Mouse (Mus musculus) CD4-positive, CD25-positive, alpha-beta regulatory T cell, adult 2 months (primary cell): ENCODE results near the gene Cd55.
"Not testable (repeated sequence)": the region's sequence is repeated elsewhere in the genome, so short reads cannot be mapped to it uniquely, and the experiment has no call there.

Experiments used
- DNase-seq: peaks from one replicate; pipeline ENCODE4 v3.0.0-alpha.2; 2012; ENCODE audit warnings: low read depth, low spot score

Cd55 gene

GRCm38 (mm10) chr1:130427175-130427853 is 35.2 kb downstream of the Cd55 start:
- DNase-seq: not testable (repeated sequence)

GRCm38 (mm10) chr1:130422664-130423111 is 39.9 kb downstream of the Cd55 start, which contains the start of gene Cd55b:
Cd55b (minus strand) TSS chr1:130423009.
- DNase-seq: no peak

- not testable (repeated sequence) for DNase-seq
Observed at GRCm38 (mm10) chr1:130422033-130422432, 40.5 kb downstream of the Cd55 start.

GRCm38 (mm10) chr1:130397109-130397508 is 65.4 kb downstream of the Cd55 start:
- DNase-seq: not testable (repeated sequence)
